Mouse (Mus musculus) E14TG2a.4 (cell line): ENCODE data around the gene Tspan7.

ENCODE experiments used
- H3K27me3 ChIP-seq: 2 replicates; pipeline ENCODE4 v1.6.1; 2014; ENCODE audit warnings: low read length, control low read depth; ENCODE audit not compliant: insufficient read depth
- H3K36me3 ChIP-seq: 2 replicates; pipeline ENCODE4 v1.6.1; 2014; ENCODE audit warnings: low read length, control low read depth; ENCODE audit not compliant: insufficient read depth
- H3K4me1 ChIP-seq: replicated peaks from 2 replicates; pipeline ENCODE4 v1.6.1; 2014; ENCODE audit warnings: low read depth, low read length, control low read depth
- H3K4me3 ChIP-seq: replicated peaks from 2 replicates; pipeline ENCODE4 v1.5.1; 2014; ENCODE audit warnings: mild to moderate bottlenecking, low read length
- H3K9me3 ChIP-seq: 2 replicates; pipeline ENCODE4 v1.6.1; 2014; ENCODE audit warnings: low read length, control low read depth
- CTCF ChIP-seq: conservative IDR thresholded peaks from 2 replicates; pipeline ENCODE4 v1.5.1; 2014; ENCODE audit warnings: low read length
- NANOG ChIP-seq: IDR thresholded peaks from 2 replicates; pipeline ENCODE4 v1.6.1; 2014; ENCODE audit warnings: borderline replicate concordance, low read length, mixed read lengths
- POU5F1 ChIP-seq: IDR thresholded peaks from 2 replicates; pipeline ENCODE4 v1.6.1; 2014; ENCODE audit warnings: low read length, borderline replicate concordance

Tspan7 gene

GRCm38 (mm10) chrX:10485664-10486211 is 780 bp downstream of the Tspan7 start:
- Histone ChIP-seq H3K27me3 (peaks cover 18% of the 10 kb centered on the region), H3K4me3 (peak overlapping the region; percentile 73), H3K36me3 (no peaks in the 10 kb centered on the region), H3K4me1 (no peaks in the 10 kb centered on the region; the same call in 1 of the 2 replicates), H3K9me3 (no peaks in the 10 kb centered on the region)
- TF ChIP-seq NANOG (no peak), CTCF (no peak), POU5F1 (no peak)

GRCm38 (mm10) chrX:10498580-10498979 is 13.6 kb downstream of the Tspan7 start:
- TF ChIP-seq NANOG (no peak), POU5F1 (no peak), CTCF (no peak)
- no peaks in the 10 kb centered on the region for H3K9me3 ChIP-seq
- no peak overlapping the region for H3K4me3 ChIP-seq
- no peaks in the 10 kb centered on the region for H3K4me1 ChIP-seq
- no peaks in the 10 kb centered on the region for H3K27me3 ChIP-seq
- no peaks in the 10 kb centered on the region for H3K36me3 ChIP-seq

GRCm38 (mm10) chrX:10502616-10503015 is 17.7 kb downstream of the Tspan7 start:
- TF ChIP-seq NANOG = no peak
- TF ChIP-seq POU5F1 = no peak
- no peak for TF ChIP-seq CTCF
- H3K27me3 ChIP-seq = no peaks in the 10 kb centered on the region
- H3K36me3 ChIP-seq = no peaks in the 10 kb centered on the region
- H3K9me3 ChIP-seq = no peaks in the 10 kb centered on the region
- no peak overlapping the region for H3K4me3 ChIP-seq
- no peaks in the 10 kb centered on the region for H3K4me1 ChIP-seq

- Histone ChIP-seq H3K36me3 (no peaks in the 10 kb centered on the region), H3K27me3 (no peaks in the 10 kb centered on the region), H3K4me1 (no peaks in the 10 kb centered on the region), H3K9me3 (no peaks in the 10 kb centered on the region), H3K4me3 (no peak overlapping the region)
- TF ChIP-seq NANOG (no peak), CTCF (no peak), POU5F1 (no peak)
Measured at GRCm38 (mm10) chrX:10514417-10514816, 29.5 kb downstream of the Tspan7 start.

GRCm38 (mm10) chrX:10514971-10515370 is 30.0 kb downstream of the Tspan7 start:
- H3K36me3 ChIP-seq = no peaks in the 10 kb centered on the region
- no peaks in the 10 kb centered on the region for H3K27me3 ChIP-seq
- no peak overlapping the region for H3K4me3 ChIP-seq
- no peaks in the 10 kb centered on the region for H3K4me1 ChIP-seq
- no peaks in the 10 kb centered on the region for H3K9me3 ChIP-seq
- TF ChIP-seq CTCF (no peak), NANOG (no peak), POU5F1 (no peak)

GRCm38 (mm10) chrX:10516448-10516847 is 31.5 kb downstream of the Tspan7 start:
- Histone ChIP-seq H3K27me3 (no peaks in the 10 kb centered on the region), H3K9me3 (no peaks in the 10 kb centered on the region), H3K4me3 (no peak overlapping the region), H3K4me1 (no peaks in the 10 kb centered on the region), H3K36me3 (no peaks in the 10 kb centered on the region)
- TF ChIP-seq NANOG (no peak), POU5F1 (no peak), CTCF (no peak)

GRCm38 (mm10) chrX:10516925-10517324 is 32.0 kb downstream of the Tspan7 start:
- Histone ChIP-seq H3K4me3 (no peak overlapping the region), H3K27me3 (no peaks in the 10 kb centered on the region), H3K9me3 (no peaks in the 10 kb centered on the region), H3K4me1 (no peaks in the 10 kb centered on the region), H3K36me3 (no peaks in the 10 kb centered on the region)
- TF ChIP-seq POU5F1 = no peak
- TF ChIP-seq NANOG = no peak
- no peak for TF ChIP-seq CTCF

- Histone ChIP-seq H3K4me1 (no peaks in the 10 kb centered on the region), H3K27me3 (no peaks in the 10 kb centered on the region), H3K9me3 (no peaks in the 10 kb centered on the region), H3K4me3 (no peak overlapping the region), H3K36me3 (no peaks in the 10 kb centered on the region)
- TF ChIP-seq CTCF (no peak), POU5F1 (no peak), NANOG (no peak)
Measured at GRCm38 (mm10) chrX:10517756-10518155, 32.8 kb downstream of the Tspan7 start.

GRCm38 (mm10) chrX:10518510-10518909 is 33.6 kb downstream of the Tspan7 start:
- TF ChIP-seq NANOG (no peak), CTCF (no peak), POU5F1 (no peak)
- Histone ChIP-seq H3K4me1 (no peaks in the 10 kb centered on the region), H3K27me3 (no peaks in the 10 kb centered on the region), H3K9me3 (no peaks in the 10 kb centered on the region), H3K4me3 (no peak overlapping the region), H3K36me3 (no peaks in the 10 kb centered on the region)
